Comparison of ENCODE assay signal across 8 mouse cellular contexts in the genomic region with DNA sequence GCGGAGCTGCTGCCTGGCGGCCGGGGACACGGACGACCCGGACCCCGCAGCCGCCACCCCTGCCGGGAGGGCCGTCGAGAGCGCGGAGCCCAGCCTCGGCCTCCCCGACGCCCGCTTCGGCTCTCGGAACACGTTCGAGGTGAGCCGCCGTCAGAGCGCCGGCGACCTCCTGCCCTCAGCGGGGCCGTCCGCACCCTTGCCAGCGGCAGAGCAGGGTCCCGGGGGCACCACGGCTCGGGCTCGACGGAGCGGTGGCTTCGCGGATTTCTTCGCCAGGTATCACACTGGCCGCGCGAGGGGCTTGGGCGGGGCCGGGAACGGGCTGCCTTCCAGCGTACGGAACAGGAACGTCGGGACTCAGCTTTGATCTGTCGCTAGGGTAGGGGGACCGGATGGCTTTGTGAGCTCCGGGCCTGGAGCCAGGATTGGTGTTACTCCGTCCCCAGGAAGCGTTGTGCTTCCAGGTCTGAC. TPM values are rescaled to one million over a fixed set of nuclear protein-coding genes. Genes with fewer than 3 reads are reported as not detected.
DNase-seq lines count a peak whose midpoint lies in the region; ATAC-seq and TF ChIP-seq lines count a peak whose summit lies in the region.

No protein-coding gene starts in this region.

- H3K36me3 ChIP-seq in E14TG2a.4 (ENCODE audit: insufficient read depth, low read length) (no peaks in the 10 kb centered on the region), myocyte (ENCODE audit: control insufficient read depth, insufficient read depth) (no peaks in the 10 kb centered on the region)
- peaks cover 4% of the 10 kb centered on the region; the same call in 1 of the 2 replicates for H3K36me3 ChIP-seq in heart, embryonic 12.5 days
- no peaks in the 10 kb centered on the region for H3K36me3 ChIP-seq in kidney, embryonic 14.5 days (ENCODE audit: control insufficient read depth, insufficient read depth, low read length)
- no peaks in the 10 kb centered on the region for H3K36me3 ChIP-seq in liver, embryonic 13.5 days

- H3K4me3 ChIP-seq in E14TG2a.4 (replicated peaks; ENCODE audit: low read length), result peak overlapping the region; percentile 89
- peak overlapping the region; percentile 87 for H3K4me3 ChIP-seq in bone marrow macrophage, adult 2 months (ENCODE audit: insufficient read depth, low read length)
- H3K4me3 ChIP-seq in heart, embryonic 12.5 days, result peak overlapping the region; percentile 97
- peak overlapping the region; percentile 87 for H3K4me3 ChIP-seq in kidney, embryonic 14.5 days (ENCODE audit: low read length)
- peak overlapping the region; percentile 83 for H3K4me3 ChIP-seq in liver, embryonic 13.5 days (replicated peaks)
- no peak overlapping the region for H3K4me3 ChIP-seq in myocyte

- DNase-seq in liver, embryonic 13.5 days, result peak; percentile 40
- DNase-seq in testis, postnatal 10 days (ENCODE audit: low spot score), result peak; percentile 79

- peaks cover 14% of the 10 kb centered on the region for H3K4me1 ChIP-seq in E14TG2a.4 (replicated peaks; ENCODE audit: low read depth, low read length)
- H3K4me1 ChIP-seq in bone marrow macrophage, adult 2 months (ENCODE audit: control insufficient read depth, insufficient read depth, low read length), result peaks cover 3% of the 10 kb centered on the region; the same call in 1 of the 2 replicates
- H3K4me1 ChIP-seq in heart, embryonic 12.5 days (replicated peaks), result no peaks in the 10 kb centered on the region
- H3K4me1 ChIP-seq in kidney, embryonic 14.5 days (ENCODE audit: control insufficient read depth, insufficient read depth, low read length), result no peaks in the 10 kb centered on the region
- peaks cover 26% of the 10 kb centered on the region for H3K4me1 ChIP-seq in liver, embryonic 13.5 days (replicated peaks)

- no peak overlapping the region for H3ac ChIP-seq in myocyte (ENCODE audit: control insufficient read depth, insufficient read length)

- peak overlapping the region; percentile 85 for H3K4me2 ChIP-seq in heart, embryonic 12.5 days
- H3K4me2 ChIP-seq in kidney, embryonic 14.5 days (replicated peaks; ENCODE audit: low read depth, low read length), result peak overlapping the region; percentile 57
- H3K4me2 ChIP-seq in liver, embryonic 13.5 days, result peak overlapping the region; percentile 97
- H3K4me2 ChIP-seq in myocyte (ENCODE audit: low read depth), result peak overlapping the region; percentile 2

- ATAC-seq in erythroblast, adult 5-6 weeks (replicated peaks; ENCODE audit: low FRiP score, poor library complexity, severe bottlenecking), result peak; percentile 53
- peak; percentile 75 for ATAC-seq in heart, embryonic 12.5 days (ENCODE audit: insufficient number of reproducible peaks, low FRiP score)
- peak; percentile 53 for ATAC-seq in kidney, embryonic 14.5 days (ENCODE audit: low FRiP score, low TSS enrichment)
- peak; percentile 49 for ATAC-seq in liver, embryonic 13.5 days (ENCODE audit: low read depth)

- TF ChIP-seq POLR2A in bone marrow macrophage, adult 2 months (IDR thresholded peaks at IDR 0.05; ENCODE audit: borderline replicate concordance, low read depth, low read length), result no peak
- no peak for TF ChIP-seq POLR2A in myocyte (IDR thresholded peaks at IDR 0.05; ENCODE audit: insufficient read length, low read depth)

- TF ChIP-seq CTCF in E14TG2a.4 (conservative IDR thresholded peaks at IDR 0.05; ENCODE audit: low read length), result no peak
- no peak for TF ChIP-seq CTCF in bone marrow macrophage, adult 2 months (IDR thresholded peaks at IDR 0.05; ENCODE audit: low read depth, low read length)

- peaks cover 21% of the 10 kb centered on the region for H3K27me3 ChIP-seq in E14TG2a.4 (ENCODE audit: insufficient read depth, low read length)
- H3K27me3 ChIP-seq in heart, embryonic 12.5 days (replicated peaks), result no peaks in the 10 kb centered on the region
- H3K27me3 ChIP-seq in kidney, embryonic 14.5 days (ENCODE audit: control insufficient read depth, insufficient read depth, low read length), result no peaks in the 10 kb centered on the region
- H3K27me3 ChIP-seq in liver, embryonic 13.5 days, result no peaks in the 10 kb centered on the region
- peaks cover 18% of the 10 kb centered on the region for H3K27me3 ChIP-seq in myocyte (ENCODE audit: control insufficient read depth, insufficient read depth, insufficient read length)

- WGBS in heart, embryonic 12.5 days, result under 1% methylated on average over 54 of the region's 54 CpGs
- under 1% methylated on average over 51 of the region's 54 CpGs for WGBS in kidney, embryonic 14.5 days
- under 1% methylated on average over 53 of the region's 54 CpGs for WGBS in liver, embryonic 13.5 days (ENCODE audit: insufficient replicate concordance)

- H3K9me3 ChIP-seq in E14TG2a.4 (ENCODE audit: low read length), result no peaks in the 10 kb centered on the region
- H3K9me3 ChIP-seq in heart, embryonic 12.5 days (replicated peaks), result 0 out of 2 replicates have a peak, but pooled peaks cover 3% of the 10 kb centered on the region
- H3K9me3 ChIP-seq in kidney, embryonic 14.5 days (ENCODE audit: control insufficient read depth, low read length), result no peaks in the 10 kb centered on the region
- no peaks in the 10 kb centered on the region for H3K9me3 ChIP-seq in liver, embryonic 13.5 days (replicated peaks)

- H3K79me2 ChIP-seq in myocyte (ENCODE audit: control insufficient read depth, insufficient read depth), result no peaks in the 10 kb centered on the region

- H3K27ac ChIP-seq in bone marrow macrophage, adult 2 months (ENCODE audit: insufficient read depth, low read depth, low read length), result peak overlapping the region; percentile 56; the same call in 1 of the 2 replicates
- H3K27ac ChIP-seq in heart, embryonic 12.5 days (ENCODE audit: poor library complexity, severe bottlenecking), result peak overlapping the region; percentile 89
- peak overlapping the region; percentile 86 for H3K27ac ChIP-seq in kidney, embryonic 14.5 days (ENCODE audit: low read depth, low read length)
- peak overlapping the region; percentile 94 for H3K27ac ChIP-seq in liver, embryonic 13.5 days

- H3K9ac ChIP-seq in heart, embryonic 12.5 days, result peak overlapping the region; percentile 93
- peak overlapping the region; percentile 85 for H3K9ac ChIP-seq in kidney, embryonic 14.5 days (ENCODE audit: low read depth, low read length)
- H3K9ac ChIP-seq in liver, embryonic 13.5 days, result peak overlapping the region; percentile 89

TF ChIP-seq in myocyte, 11 proteins besides CTCF, POLR2A, EP300 and RAD21:
- TF ChIP-seq TCF12 (IDR thresholded peaks at IDR 0.05; ENCODE audit: insufficient read depth, poor library complexity, severe bottlenecking), result no peak
- TF ChIP-seq REST (IDR thresholded peaks at IDR 0.05; ENCODE audit: insufficient read depth, insufficient read length), result no peak
- TF ChIP-seq SRF (IDR thresholded peaks at IDR 0.05; ENCODE audit: control insufficient read depth, insufficient read length, low read depth), result no peak
- no peak for TF ChIP-seq MYOD1 (IDR thresholded peaks at IDR 0.05; ENCODE audit: control insufficient read depth in 1 of 3, insufficient read length in 2 of 3, low read depth in 2 of 3)
- TF ChIP-seq TCF3 (IDR thresholded peaks at IDR 0.05; ENCODE audit: insufficient read length, low read depth), result no peak
- TF ChIP-seq MYOG (IDR thresholded peaks at IDR 0.05; ENCODE audit: control insufficient read depth in 1 of 3, insufficient read depth in 1 of 3, insufficient read length in 2 of 3, low read depth in 2 of 3), result no peak
- TF ChIP-seq CEBPB (IDR thresholded peaks at IDR 0.05; ENCODE audit: insufficient read depth, poor library complexity, severe bottlenecking), result no peak
- TF ChIP-seq E2F4 (IDR thresholded peaks at IDR 0.05; ENCODE audit: insufficient read depth), result no peak
- no peak for TF ChIP-seq USF1 (IDR thresholded peaks at IDR 0.05; ENCODE audit: low read depth)
- no peak for TF ChIP-seq POLR2AphosphoS2 (IDR thresholded peaks at IDR 0.05; ENCODE audit: insufficient read length, low read depth)
- no peak for TF ChIP-seq MAX (IDR thresholded peaks at IDR 0.05; ENCODE audit: low read depth)
TF ChIP-seq in myocyte: peak in this region for 0.

RNA-seq across cellular contexts. Expression of a gene that starts 0.8 kb away (rescaled TPM):
- 3.8 and 4.5 TPM in 2 replicates for polyA plus RNA-seq in bone marrow macrophage, adult 2 months (2012; ENCODE audit: insufficient read depth, insufficient read length, missing spikeins)
- 0.42 and 2.1 TPM in 2 replicates for total RNA-seq in erythroblast, adult 5-6 weeks (2015; ENCODE audit: low replicate concordance)
- 1.4 and 2.4 TPM in 2 replicates for total RNA-seq in erythroblast, adult 5-6 weeks (2017; ENCODE audit: low replicate concordance)
- 2.3 and 3.1 TPM in 2 replicates for polyA plus RNA-seq in heart, embryonic 12.5 days (2016; fragmentation: Nextera tagmentation; extraction: Ambion mirVana)
- polyA plus RNA-seq in kidney, embryonic 14.5 days (2014; fragmentation: Nextera tagmentation; extraction: Ambion mirVana), result 2.6 and 3.9 TPM in 2 replicates
- polyA plus RNA-seq in liver, embryonic 13.5 days (2015; fragmentation: Nextera tagmentation; extraction: Ambion mirVana), result 1.2 and 1.4 TPM in 2 replicates
- 0.32 TPM for polyA plus RNA-seq in myocyte (2012; fragmentation: generic; extraction: Trizol)

RNA-seq across cellular contexts. Expression of a gene that starts 18.2 kb away (rescaled TPM):
- polyA plus RNA-seq in bone marrow macrophage, adult 2 months (2012; ENCODE audit: insufficient read depth, insufficient read length, missing spikeins), result 5.9 and 7.2 TPM in 2 replicates
- total RNA-seq in erythroblast, adult 5-6 weeks (2015; ENCODE audit: low replicate concordance), result 1.3 and 3.1 TPM in 2 replicates
- total RNA-seq in erythroblast, adult 5-6 weeks (2017; ENCODE audit: low replicate concordance), result 3.3 and 4.7 TPM in 2 replicates
- polyA plus RNA-seq in heart, embryonic 12.5 days (2016; fragmentation: Nextera tagmentation; extraction: Ambion mirVana), result 5.7 and 6.0 TPM in 2 replicates
- polyA plus RNA-seq in kidney, embryonic 14.5 days (2014; fragmentation: Nextera tagmentation; extraction: Ambion mirVana), result 7.4 and 12.3 TPM in 2 replicates
- polyA plus RNA-seq in liver, embryonic 13.5 days (2015; fragmentation: Nextera tagmentation; extraction: Ambion mirVana), result 5.8 and 7.3 TPM in 2 replicates
- 4.9 TPM for polyA plus RNA-seq in myocyte (2012; fragmentation: generic; extraction: Trizol)

Comparison
In these comparisons a context has a peak if more than half of its experiments do, and no peak if none do; other contexts are left out.
1. H3K4me2 ChIP-seq: peak in every context shown above with its lines; median percentile 97 in liver, embryonic 13.5 days; 85 in heart, embryonic 12.5 days; 57 in kidney, embryonic 14.5 days; 2 in myocyte.